Mouse (Mus musculus) frontal cortex, adult (tissue): ENCODE measurements around the gene Hk1.
A peak's percentile ranks its signal among the peaks of the same experiment; 100 is the strongest.

Experiments used
- ATAC-seq: cut with Nextera tagmentation; 2 replicates; pipeline ENCODE4 v1.9.2; 2017; ENCODE audit warnings: mild to moderate bottlenecking, moderate library complexity, mixed read lengths; ENCODE audit not compliant: low TSS enrichment

The Hk1 gene

DNA sequence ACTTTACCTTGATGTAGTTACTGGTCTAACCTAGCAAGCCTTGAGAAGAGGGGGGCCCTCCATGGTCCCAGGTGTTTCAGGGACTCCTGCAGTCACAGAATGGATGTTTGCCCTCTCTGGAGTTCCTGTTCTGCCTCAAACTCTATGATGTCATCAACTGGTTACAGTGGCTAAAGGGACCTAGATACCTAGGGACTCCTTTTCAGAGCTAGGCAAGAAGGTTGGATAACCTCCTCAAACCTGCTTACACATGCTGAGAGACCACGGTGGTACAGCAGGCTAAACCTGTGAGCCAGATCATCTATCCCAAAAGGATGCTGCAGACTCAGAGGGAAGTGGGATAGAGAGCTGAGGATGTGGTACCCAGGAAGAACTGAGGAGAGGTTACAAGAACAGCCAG, at the start of gene Hk1:
Gene Hk1 (minus strand): TSS at position 101 of the 400 bp plus-strand sequence.
- no peak for ATAC-seq

DNA sequence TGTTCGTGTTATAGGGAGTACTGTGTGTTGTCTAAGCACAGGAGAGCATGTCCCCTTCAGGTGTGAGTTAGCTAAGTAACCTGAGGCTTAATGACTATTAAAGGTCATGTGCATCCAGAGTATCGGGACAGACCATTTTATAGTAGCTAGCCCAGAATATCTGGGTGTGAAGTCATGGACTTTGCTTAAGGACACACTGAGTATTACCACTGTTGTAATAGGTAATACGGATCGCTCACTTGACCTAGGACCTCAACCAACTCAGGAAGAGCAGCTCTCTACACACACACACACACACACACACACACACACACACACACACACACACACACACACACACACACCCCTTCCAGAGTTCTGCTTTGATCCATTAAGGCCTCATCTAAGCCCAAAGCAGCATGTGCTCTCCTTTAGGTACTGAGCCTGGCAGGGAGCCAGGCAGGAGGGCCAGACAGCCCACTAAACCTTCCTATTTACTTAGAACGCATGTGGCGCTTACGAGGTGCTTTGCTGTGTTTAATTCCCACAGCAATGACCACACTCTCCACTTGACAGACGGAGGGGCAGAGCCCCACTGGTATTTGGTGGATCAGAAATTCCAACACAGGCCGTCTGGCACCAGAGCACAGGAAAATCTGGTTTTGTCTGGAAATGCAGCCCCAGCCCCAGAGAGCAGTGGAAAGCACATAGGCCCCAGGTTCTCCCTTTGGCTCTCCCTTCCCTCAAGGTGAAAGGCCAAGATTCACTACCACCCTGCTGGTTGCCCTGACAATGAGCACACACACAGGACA, 45.6 kb upstream of the Hk1 start:
- no peak for ATAC-seq

DNA sequence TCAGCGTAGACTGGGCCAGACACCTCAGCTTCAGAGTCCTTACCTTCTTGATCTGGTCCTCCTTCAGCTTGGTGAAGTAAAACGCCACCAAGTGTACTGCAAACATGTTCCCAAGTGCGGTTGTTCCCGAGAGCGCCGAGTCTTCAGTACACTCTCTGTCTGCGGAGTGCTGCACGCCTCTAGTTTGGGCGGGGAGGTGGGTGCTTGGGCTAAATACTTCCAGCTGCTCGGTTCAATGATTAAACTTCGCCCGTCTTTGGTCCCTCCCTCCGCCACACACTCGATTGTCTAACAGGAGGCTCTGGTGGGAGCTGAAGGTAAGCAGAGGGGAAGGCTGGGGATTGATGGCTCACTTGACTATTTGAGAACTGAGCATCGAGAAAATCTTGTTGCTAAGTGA, 42.5 kb upstream of the Hk1 start, which contains the start of gene Hkdc1:
Gene Hkdc1 (minus strand): TSS at position 237 of the 400 bp plus-strand sequence.
- no peak for ATAC-seq

DNA sequence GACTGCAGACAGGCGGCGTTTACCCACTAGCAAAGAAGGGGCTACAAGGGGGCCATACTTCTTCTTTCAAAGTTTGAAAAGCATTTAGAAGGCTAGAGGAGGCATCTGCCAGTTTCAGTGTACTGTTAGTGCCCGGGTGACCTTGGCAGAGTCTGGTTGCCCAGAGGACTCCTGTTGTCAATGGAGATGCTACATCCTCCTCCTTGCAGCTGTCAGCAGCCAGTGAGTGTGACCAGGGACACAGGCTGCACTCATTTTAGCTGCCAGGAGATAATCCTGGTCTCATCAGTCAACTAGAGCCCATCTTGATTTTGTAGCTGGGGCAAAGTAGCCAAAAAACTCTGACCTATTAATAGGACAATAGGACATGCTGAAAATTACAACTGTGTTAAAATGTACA, 41.4 kb upstream of the Hk1 start:
- ATAC-seq = no peak

DNA sequence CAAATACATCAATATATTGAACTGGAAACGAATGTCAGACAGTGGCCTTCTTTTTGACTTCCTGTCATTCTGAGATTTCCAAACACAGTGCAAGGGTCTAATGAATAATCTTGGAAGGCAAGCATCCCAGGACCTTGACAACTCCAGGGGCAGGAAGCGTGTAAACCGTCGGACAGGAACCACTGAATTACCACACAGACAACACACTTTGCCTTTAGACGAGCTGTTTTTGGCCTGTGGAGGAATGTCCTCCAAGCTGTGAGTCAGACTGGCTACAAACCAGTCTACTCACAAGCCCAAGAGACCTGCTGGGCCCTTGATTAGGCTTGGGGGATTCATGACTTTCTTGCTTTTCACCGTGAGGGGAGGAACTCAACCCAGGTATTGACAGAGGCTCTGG, 40.7 kb upstream of the Hk1 start:
- no peak for ATAC-seq

DNA sequence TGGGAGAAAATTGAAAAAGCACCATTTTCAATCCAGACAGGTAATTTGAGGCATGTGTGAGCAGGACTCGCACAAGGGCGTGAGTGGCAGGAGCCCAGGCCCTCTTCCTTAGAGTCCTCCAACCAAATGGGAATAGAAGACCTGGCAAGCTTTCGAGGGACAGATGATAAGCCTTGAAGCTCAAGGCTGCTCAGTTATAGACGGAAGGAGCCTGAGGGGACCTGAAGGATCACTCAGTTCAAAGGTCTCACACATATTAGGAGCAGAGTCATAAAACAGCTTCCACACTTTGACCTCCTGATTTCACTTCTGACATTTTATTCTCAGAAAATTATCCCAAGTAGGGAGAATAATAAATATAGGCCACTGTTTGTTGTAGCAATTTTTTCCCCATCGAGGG, 39.7 kb upstream of the Hk1 start:
- no peak for ATAC-seq

GRCm38 (mm10) chr10:62418831-62419356, 39.2 kb upstream of the Hk1 start:
- ATAC-seq = no peak

- ATAC-seq = no peak
Measured at GRCm38 (mm10) chr10:62413606-62413982, 33.9 kb upstream of the Hk1 start.

DNA sequence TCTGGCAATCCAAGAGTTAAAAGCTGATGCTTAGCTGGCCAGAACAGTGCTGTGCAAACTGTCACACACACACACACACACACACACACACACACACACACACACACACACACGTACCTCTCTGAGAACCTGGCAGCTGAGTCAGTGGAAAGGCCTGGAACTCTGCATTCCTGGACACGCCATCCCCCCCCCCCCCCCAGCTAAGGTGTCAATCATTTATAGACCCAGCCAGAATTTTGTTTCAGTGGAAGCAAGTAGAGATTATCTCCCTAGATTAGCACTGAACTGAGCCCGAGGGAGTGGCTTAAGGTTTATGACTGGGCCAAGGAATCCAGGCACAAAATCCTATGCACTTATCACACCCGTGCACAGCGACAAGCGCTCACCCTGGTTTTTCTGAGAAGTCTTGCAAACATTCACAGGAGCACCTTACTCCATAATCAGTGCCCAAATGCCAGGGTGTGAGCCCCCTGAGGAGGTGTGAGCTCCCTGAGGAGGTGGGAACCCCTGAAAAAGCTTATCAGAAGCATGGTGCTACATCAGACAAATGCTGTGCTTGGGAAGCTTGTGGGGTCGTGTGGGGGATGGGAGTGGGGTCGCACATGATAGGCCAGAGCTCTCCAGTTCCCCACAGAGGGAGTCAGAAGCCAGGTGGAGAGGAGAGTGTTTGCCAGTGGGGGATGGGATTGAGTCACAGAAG, 33.3 kb upstream of the Hk1 start:
- 0 out of 2 replicates have a peak, but pooled peaks have one; percentile 6 for ATAC-seq

GRCm38 (mm10) chr10:62411431-62412410, 32.0 kb upstream of the Hk1 start:
- ATAC-seq = peak; percentile 75

DNA sequence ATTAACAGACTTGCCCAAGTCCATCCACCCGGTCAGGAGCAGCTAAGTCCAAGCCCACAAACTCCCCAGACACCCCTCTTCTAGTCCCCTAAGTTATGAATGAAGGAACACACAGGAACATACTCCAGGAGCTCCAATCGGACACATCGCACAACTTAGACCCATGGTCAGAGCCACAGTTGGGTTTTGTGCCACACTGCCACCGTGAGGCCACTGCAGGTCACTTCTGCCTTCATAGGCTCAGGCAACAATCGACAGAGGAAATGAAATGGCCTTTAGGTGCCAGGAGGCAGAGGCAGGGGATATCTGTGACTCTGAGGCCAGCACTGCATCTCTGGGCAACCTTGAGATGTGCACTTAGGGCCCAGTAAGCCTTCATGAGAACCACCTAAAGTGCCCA, 31.2 kb upstream of the Hk1 start:
- ATAC-seq = peak; percentile 57

GRCm38 (mm10) chr10:62404901-62405300, 25.2 kb upstream of the Hk1 start:
- no peak for ATAC-seq

DNA sequence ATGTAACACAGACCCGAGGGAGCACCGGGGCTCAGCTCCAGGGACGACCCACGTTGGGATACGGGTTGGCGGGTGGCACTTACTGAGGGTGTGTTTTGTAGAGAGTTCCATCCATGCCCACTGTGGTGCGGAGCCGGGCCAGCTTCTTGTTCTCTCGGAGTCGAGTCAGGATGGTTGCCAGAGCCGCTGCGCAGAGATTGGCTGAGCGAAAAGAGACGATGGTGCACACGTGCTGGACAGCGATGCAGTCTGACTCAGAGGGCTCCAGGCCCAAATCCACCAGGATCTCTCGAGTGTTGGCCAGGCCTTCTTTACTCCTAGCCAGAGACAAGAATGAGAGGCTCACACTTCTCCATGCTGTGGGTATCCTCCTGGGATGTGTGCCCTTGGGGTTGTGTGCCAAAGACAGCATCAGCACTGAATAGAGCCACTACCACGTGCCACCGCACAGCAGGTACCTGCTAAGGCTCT, 22.0 kb upstream of the Hk1 start:
- peak; percentile 56; the same call in 1 of the 2 replicates for ATAC-seq

- ATAC-seq = no peak
Measured at GRCm38 (mm10) chr10:62383011-62383410, 3.3 kb upstream of the Hk1 start.

- ATAC-seq = no peak
Measured at GRCm38 (mm10) chr10:62380936-62381335, 1.2 kb upstream of the Hk1 start.

DNA sequence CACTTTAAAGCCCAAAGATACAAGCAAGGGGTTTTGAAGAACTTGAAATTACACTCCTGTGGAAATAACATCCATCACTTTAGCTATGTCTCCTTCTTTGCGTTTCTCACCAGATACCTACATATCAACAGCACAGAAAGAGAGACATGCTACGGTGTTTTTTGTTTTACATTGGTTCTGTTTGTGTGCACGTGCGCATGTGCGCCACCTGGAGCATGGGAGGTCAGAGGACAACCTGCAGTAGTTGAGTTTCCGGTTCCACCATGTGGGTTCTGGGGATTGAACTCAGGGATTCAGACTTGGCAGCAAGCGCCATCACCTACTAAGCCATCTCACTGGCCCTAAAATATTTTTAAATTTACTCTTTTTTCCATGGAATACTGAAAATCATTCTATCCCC, 20.9 kb downstream of the Hk1 start:
- no peak for ATAC-seq

- ATAC-seq = peak; percentile 87
Measured at GRCm38 (mm10) chr10:62356105-62356730, 23.5 kb downstream of the Hk1 start.

DNA sequence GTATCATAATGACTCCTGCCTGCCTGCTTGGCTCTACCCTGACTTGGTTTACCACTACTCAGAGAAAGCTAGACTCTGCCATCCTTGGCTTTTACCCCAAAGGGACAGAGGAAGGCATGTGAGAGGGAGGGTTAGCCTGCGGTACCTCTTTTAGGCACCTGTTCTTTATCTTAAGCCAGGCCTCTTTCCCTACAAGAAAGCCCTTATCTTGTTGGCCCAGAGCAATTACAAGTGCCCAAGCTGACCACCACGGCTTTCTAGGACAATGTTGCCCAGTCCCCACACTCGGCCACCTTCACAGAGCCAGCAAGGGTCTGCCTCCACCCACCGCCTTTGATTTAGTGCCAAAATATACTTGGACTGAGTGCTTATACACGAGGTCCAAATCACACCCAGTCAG, 34.6 kb downstream of the Hk1 start:
- ATAC-seq = no peak

DNA sequence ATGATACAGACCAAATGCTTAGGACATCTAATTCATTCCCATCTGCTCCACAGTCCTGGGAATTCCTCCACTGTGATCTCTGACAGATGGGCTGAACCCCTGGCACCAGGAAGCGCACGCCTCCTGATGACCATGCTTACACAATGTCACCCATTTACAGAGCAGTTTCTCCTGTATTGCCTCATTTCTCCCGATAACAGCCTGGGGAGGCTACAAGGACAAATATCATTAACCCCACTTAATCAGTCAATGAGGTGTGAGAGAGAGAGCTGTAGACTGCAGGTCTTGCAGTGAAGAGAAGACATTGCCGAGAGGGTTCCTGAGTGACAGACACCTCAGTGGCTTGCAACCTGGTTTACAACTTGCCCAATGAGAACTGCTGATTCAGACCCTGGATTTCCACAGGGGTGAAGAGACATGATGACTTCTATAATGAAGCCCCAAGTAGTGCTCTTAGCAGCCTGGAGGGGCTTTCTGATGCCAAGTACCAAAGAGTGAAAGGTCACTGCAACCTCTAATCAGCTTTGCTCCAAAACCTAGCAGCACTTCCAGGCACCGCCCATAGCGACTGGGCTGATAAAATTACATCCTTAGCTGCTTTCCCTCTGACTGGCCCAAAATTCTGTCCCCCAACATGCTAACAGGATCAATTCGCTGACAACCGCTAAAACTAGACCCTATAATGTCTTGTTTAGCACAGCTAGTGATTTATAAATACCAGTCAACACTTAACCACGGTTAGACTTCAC, 35.5 kb downstream of the Hk1 start:
- ATAC-seq = no peak

DNA sequence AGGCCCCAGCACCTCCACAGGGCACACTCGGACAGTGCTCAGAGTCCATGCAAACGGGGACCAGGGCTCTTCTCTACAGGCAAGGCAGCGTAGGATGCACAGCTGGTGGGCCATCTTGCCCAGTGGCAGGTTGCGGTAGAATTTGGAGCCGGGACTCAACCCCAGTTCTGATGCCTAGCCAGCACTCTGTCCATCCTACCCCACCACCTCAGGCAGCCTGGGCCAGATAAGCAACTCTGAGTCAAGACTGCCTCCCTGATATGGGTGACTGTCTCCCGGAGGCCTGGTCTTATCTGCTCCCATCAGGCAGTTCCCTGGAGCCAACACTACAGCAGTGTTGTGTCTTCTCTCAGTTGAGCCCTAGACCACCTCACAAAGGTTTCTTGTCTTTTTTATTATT, 37.2 kb downstream of the Hk1 start:
- ATAC-seq = no peak
